In the genomic region with DNA sequence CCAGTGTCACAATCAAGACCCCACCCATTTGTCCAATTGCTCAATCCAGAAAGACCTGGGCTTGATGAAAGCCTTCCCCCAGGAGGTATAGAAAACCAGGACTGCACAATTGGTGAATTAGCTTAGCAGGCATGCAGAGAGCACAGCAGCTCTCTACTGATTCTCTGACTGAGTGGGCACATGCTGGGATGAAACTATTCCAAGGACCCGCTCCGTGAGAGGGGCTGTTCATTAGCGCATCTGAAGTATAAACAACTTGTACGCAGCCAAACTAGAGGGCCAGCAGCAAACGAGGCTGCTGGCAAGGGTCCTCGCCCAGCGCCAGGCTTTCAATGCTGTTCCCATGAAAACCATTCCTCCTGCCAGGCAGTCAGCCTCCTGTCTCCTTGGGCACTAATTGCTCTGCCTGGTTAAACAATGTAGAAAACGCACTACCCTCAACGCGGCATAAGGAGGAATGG, we compare ENCODE assay signal across 10 mouse cellular contexts.
DNase-seq lines count a peak whose midpoint lies in the region; TF ChIP-seq lines count a peak whose summit lies in the region.
"Had no signal": no experiment of that assay in that cellular context is flagged by ENCODE, and none has a peak within 500 bp of the region (broad histone marks: within the 10 kb centered on the region; RNA-seq: fewer than 3 reads in every experiment).

No protein-coding gene starts in this region.

- no peak for TF ChIP-seq POLR2A in olfactory bulb, adult 2 months (IDR thresholded peaks at IDR 0.05; ENCODE audit: insufficient read depth, low read depth, low read length)
- no peak for TF ChIP-seq POLR2A in heart, adult 2 months (IDR thresholded peaks at IDR 0.05; ENCODE audit: insufficient read depth, low read depth, low read length)

- no peak for TF ChIP-seq EP300 in heart, adult 2 months (IDR thresholded peaks at IDR 0.05; ENCODE audit: insufficient read depth, low read depth, low read length)

- H3K36me3 ChIP-seq in heart, adult 2 months (ENCODE audit: control insufficient read depth, insufficient read depth, low read length), result no peaks in the 10 kb centered on the region

- no peak overlapping the region for H3K27ac ChIP-seq in olfactory bulb, adult 2 months (ENCODE audit: insufficient read depth, low read depth, low read length)
- no peak overlapping the region for H3K27ac ChIP-seq in heart, adult 2 months
- H3K27ac ChIP-seq: macrophage had no signal

- intact Hi-C loops in heart, adult 2 months (cut with DNase I), result no loop called here

- WGBS in olfactory bulb, adult 2 months, result 16% methylated on average over 10 of the region's 10 CpGs
- 76% methylated on average over 10 of the region's 10 CpGs for WGBS in heart, adult 2 months

- no peak for TF ChIP-seq CTCF in olfactory bulb, adult 2 months (IDR thresholded peaks at IDR 0.05; ENCODE audit: insufficient read depth, low read depth, low read length)
- no peak for TF ChIP-seq CTCF in heart, adult 2 months (IDR thresholded peaks at IDR 0.05)

- peak; percentile 74 for DNase-seq in R1 (ENCODE audit: low read depth, low spot score)
- peak; percentile 68 for DNase-seq in brain, embryonic 18.5 days (ENCODE audit: low read depth, low spot score)
- DNase-seq in layer of hippocampus, adult 9-11 months, result peak; percentile 66
- no peak for DNase-seq in urinary bladder, postnatal 4 days (ENCODE audit: low spot score in 2 of 2)
- DNase-seq in heart, adult 2 months, result no peak
- DNase-seq in cerebellum, adult 9-10 months, result no peak
- DNase-seq: heart, postnatal 10 days; thymus, postnatal 36 days had no signal

- H3K4me3 ChIP-seq in olfactory bulb, adult 2 months (ENCODE audit: insufficient read depth, low read depth, low read length), result peak overlapping the region; percentile 6; the same call in 1 of the 2 replicates
- no peak overlapping the region for H3K4me3 ChIP-seq in heart, adult 2 months

- peaks cover 4% of the 10 kb centered on the region for H3K4me1 ChIP-seq in olfactory bulb, adult 2 months (ENCODE audit: control insufficient read depth, insufficient read depth, low read length)
- no peaks in the 10 kb centered on the region for H3K4me1 ChIP-seq in heart, adult 2 months (ENCODE audit: control insufficient read depth, insufficient read depth, low read length)

- H3K9ac ChIP-seq in heart, adult 2 months (ENCODE audit: low read depth, low read length), result no peak overlapping the region

- H3K27me3 ChIP-seq in heart, adult 2 months (ENCODE audit: control insufficient read depth, insufficient read depth, low read length), result no peaks in the 10 kb centered on the region

- no peaks in the 10 kb centered on the region for H3K79me2 ChIP-seq in heart, adult 2 months (replicated peaks; ENCODE audit: control insufficient read depth, insufficient read depth, low read length)

Comparison
In these comparisons a context has a peak if more than half of its experiments do, and no peak if none do; other contexts are left out.
1. DNase-seq: peak in R1 (single experiment), brain, embryonic 18.5 days (single experiment) and layer of hippocampus, adult 9-11 months (single experiment); none in urinary bladder, postnatal 4 days (0 of 2), heart, adult 2 months (0 of 2) and cerebellum, adult 9-10 months (single experiment).